Mouse (Mus musculus) urinary bladder, postnatal 4 days (tissue): ENCODE results near the gene Spata17.

Experiments used
- DNase-seq, 2 experiments: peaks; one replicate each; pipeline ENCODE4 v3.0.0; 2021 to 2022; ENCODE audit warnings: low spot score in 2 of 2

Gene Spata17

GRCm38 (mm10) chr1:187086027-187086426 lies 129.2 kb downstream of the Spata17 start:
- no peak for DNase-seq

GRCm38 (mm10) chr1:187077352-187077751 lies 137.9 kb downstream of the Spata17 start:
- DNase-seq, result no peak

- DNase-seq, result no peak
Measured at GRCm38 (mm10) chr1:187077043-187077334, 138.3 kb downstream of the Spata17 start.

- no peak for DNase-seq
Measured at GRCm38 (mm10) chr1:187076198-187077042, 138.8 kb downstream of the Spata17 start.

- DNase-seq, result no peak
Measured at GRCm38 (mm10) chr1:187059874-187060273, 155.4 kb downstream of the Spata17 start.

GRCm38 (mm10) chr1:187054333-187054732 lies 160.9 kb downstream of the Spata17 start:
- no peak for DNase-seq

- DNase-seq, result no peak
Measured at GRCm38 (mm10) chr1:187053862-187054261, 161.4 kb downstream of the Spata17 start.

- no peak for DNase-seq
Measured at GRCm38 (mm10) chr1:187052532-187052931, 162.7 kb downstream of the Spata17 start.

- no peak for DNase-seq
Measured at GRCm38 (mm10) chr1:187051296-187051695, 164.0 kb downstream of the Spata17 start.

GRCm38 (mm10) chr1:187048681-187049288 lies 166.5 kb downstream of the Spata17 start:
- DNase-seq, result no peak

- DNase-seq, result no peak
Measured at GRCm38 (mm10) chr1:187044726-187045125, 170.5 kb downstream of the Spata17 start.

- DNase-seq, result no peak
Measured at GRCm38 (mm10) chr1:187039801-187040200, 175.5 kb downstream of the Spata17 start.

- DNase-seq, result no peak
Measured at GRCm38 (mm10) chr1:187035785-187036184, 179.5 kb downstream of the Spata17 start.

- DNase-seq, result no peak
Measured at GRCm38 (mm10) chr1:187031796-187032195, 183.5 kb downstream of the Spata17 start.

GRCm38 (mm10) chr1:187028841-187029240 lies 186.4 kb downstream of the Spata17 start:
- DNase-seq, result no peak

- no peak for DNase-seq
Measured at GRCm38 (mm10) chr1:187020011-187020410, 195.3 kb downstream of the Spata17 start.

GRCm38 (mm10) chr1:187016116-187016515 lies 199.1 kb downstream of the Spata17 start:
- no peak for DNase-seq

GRCm38 (mm10) chr1:187015673-187016072 lies 199.6 kb downstream of the Spata17 start:
- DNase-seq, result no peak

GRCm38 (mm10) chr1:187014141-187014540 lies 201.1 kb downstream of the Spata17 start:
- no peak for DNase-seq

- DNase-seq, result no peak
Measured at GRCm38 (mm10) chr1:187011601-187012000, 203.7 kb downstream of the Spata17 start.

GRCm38 (mm10) chr1:187010071-187010470 lies 205.2 kb downstream of the Spata17 start:
- DNase-seq, result no peak

- DNase-seq, result no peak
Measured at GRCm38 (mm10) chr1:187008236-187008635, 207.0 kb downstream of the Spata17 start.

- no peak for DNase-seq
Measured at GRCm38 (mm10) chr1:187006227-187006925, 208.9 kb downstream of the Spata17 start.
